Comparison of ENCODE assay signal across 7 mouse cellular contexts in genomic region chr7:70349981-70350670, GRCm38 (mm10). TPM values are rescaled to one million over a fixed set of nuclear protein-coding genes. Genes with fewer than 3 reads are reported as not detected.
DNase-seq lines count a peak whose midpoint lies in the region; ATAC-seq and TF ChIP-seq lines count a peak whose summit lies in the region.

No protein-coding gene starts in this region.

- no peak for TF ChIP-seq EP300 in heart, postnatal 0 days (IDR thresholded peaks at IDR 0.05; ENCODE audit: low read depth)

- H3K9me3 ChIP-seq in heart, postnatal 0 days (replicated peaks; ENCODE audit: control insufficient read depth, low read length): no peaks in the 10 kb centered on the region
- H3K9me3 ChIP-seq in liver, embryonic 12.5 days (replicated peaks): no peaks in the 10 kb centered on the region

- ATAC-seq in heart, postnatal 0 days (ENCODE audit: insufficient read depth, low read depth): no peak
- ATAC-seq in liver, embryonic 12.5 days: peak; percentile 25; the same call in 1 of the 2 replicates

- no peaks in the 10 kb centered on the region for H3K27me3 ChIP-seq in testis, adult 2 months (ENCODE audit: control insufficient read depth, insufficient read depth, low read length)
- H3K27me3 ChIP-seq in heart, postnatal 0 days (ENCODE audit: control insufficient read depth, insufficient read depth, low read length): peaks cover 81% of the 10 kb centered on the region
- peaks cover 87% of the 10 kb centered on the region for H3K27me3 ChIP-seq in liver, embryonic 12.5 days (replicated peaks)

- peak overlapping the region; percentile 77; the same call in 1 of the 2 replicates for H3K9ac ChIP-seq in heart, postnatal 0 days (replicated peaks; ENCODE audit: low read depth, low read length)
- H3K9ac ChIP-seq in liver, embryonic 12.5 days: peak overlapping the region; percentile 68; the same call in 1 of the 2 replicates

- H3K4me1 ChIP-seq in testis, adult 2 months (ENCODE audit: control insufficient read depth, insufficient read depth, low read length): peaks cover 30% of the 10 kb centered on the region
- H3K4me1 ChIP-seq in heart, postnatal 0 days (ENCODE audit: control insufficient read depth, insufficient read depth): no peaks in the 10 kb centered on the region
- H3K4me1 ChIP-seq in liver, embryonic 12.5 days: no peaks in the 10 kb centered on the region

- peak overlapping the region; percentile 56 for H3K27ac ChIP-seq in testis, adult 2 months (ENCODE audit: control insufficient read depth, insufficient read depth, low read depth, low read length)
- 0 out of 2 replicates have a peak overlapping the region, but pooled peaks have one; percentile 3 for H3K27ac ChIP-seq in heart, postnatal 0 days (ENCODE audit: low read depth)
- H3K27ac ChIP-seq in liver, embryonic 12.5 days: peak overlapping the region; percentile 73; the same call in 1 of the 2 replicates

- peak overlapping the region; percentile 96 for H3K4me2 ChIP-seq in heart, postnatal 0 days (ENCODE audit: low read depth, low read length)
- H3K4me2 ChIP-seq in liver, embryonic 12.5 days: peak overlapping the region; percentile 62

- TF ChIP-seq CTCF in testis, adult 2 months (IDR thresholded peaks at IDR 0.05; ENCODE audit: control insufficient read depth, insufficient read depth, insufficient replicate concordance, low read depth, low read length): no peak
- no peak for TF ChIP-seq CTCF in heart, postnatal 0 days (IDR thresholded peaks at IDR 0.05; ENCODE audit: low read depth)

- TF ChIP-seq POLR2A in testis, adult 2 months (IDR thresholded peaks at IDR 0.05; ENCODE audit: control insufficient read depth, low read depth, low read length): no peak

- peak overlapping the region; percentile 20; the same call in 1 of the 2 replicates for H3K4me3 ChIP-seq in testis, adult 2 months (ENCODE audit: control insufficient read depth, low read depth, low read length)
- peak overlapping the region; percentile 74 for H3K4me3 ChIP-seq in heart, postnatal 0 days (ENCODE audit: low read depth, low read length)
- H3K4me3 ChIP-seq in liver, embryonic 12.5 days: peak overlapping the region; percentile 49

- no peaks in the 10 kb centered on the region for H3K36me3 ChIP-seq in testis, adult 2 months (ENCODE audit: control insufficient read depth, insufficient read depth, low read length)
- no peaks in the 10 kb centered on the region for H3K36me3 ChIP-seq in heart, postnatal 0 days (replicated peaks; ENCODE audit: control insufficient read depth, insufficient read depth, low read length)
- no peaks in the 10 kb centered on the region for H3K36me3 ChIP-seq in liver, embryonic 12.5 days

- 18% methylated on average over 20 of the region's 20 CpGs for WGBS in heart, postnatal 0 days
- WGBS in liver, embryonic 12.5 days (ENCODE audit: insufficient replicate concordance): 5% methylated on average over 20 of the region's 20 CpGs

- no peak for DNase-seq in testis, postnatal 14 days (ENCODE audit: low spot score)
- DNase-seq in heart, postnatal 0 days (ENCODE audit: low spot score): no peak
- no peak for DNase-seq in frontal cortex, adult 2 months (ENCODE audit: extremely low spot score in 1 of 2, low spot score in 1 of 2)
- DNase-seq in spleen, postnatal 10 days (ENCODE audit: low spot score in 2 of 2): no peak
- no peak for DNase-seq in thymus, postnatal 4 days

RNA-seq across cellular contexts. Expression of gene Nr2f2, which starts 16.4 kb away (rescaled TPM):
- 11.3 and 14.8 TPM in 2 replicates for polyA plus RNA-seq in testis, adult 2 months (2012; rRNA removed)
- 7.5 and 8.3 TPM in 2 replicates for total RNA-seq in heart, postnatal 0 days (2014; rRNA removed; ENCODE audit: low replicate concordance)
- 18.2 and 18.9 TPM in 2 replicates for polyA plus RNA-seq in heart, postnatal 0 days (2015; fragmentation: Nextera tagmentation; extraction: Ambion mirVana)
- polyA plus RNA-seq in liver, embryonic 12.5 days (2016; fragmentation: Nextera tagmentation; extraction: Ambion mirVana): 23.3 and 26.8 TPM in 2 replicates
- polyA plus RNA-seq in frontal cortex, adult 2 months (2012; rRNA removed): 29.0 and 30.2 TPM in 2 replicates

Comparison
In these comparisons a context has a peak if more than half of its experiments do, and no peak if none do; other contexts are left out.
1. H3K27ac ChIP-seq: peak in every context shown above with its lines; median percentile 73 in liver, embryonic 12.5 days; 56 in testis, adult 2 months; 3 in heart, postnatal 0 days.
2. H3K4me3 ChIP-seq: peak in every context shown above with its lines; median percentile 74 in heart, postnatal 0 days; 49 in liver, embryonic 12.5 days; 20 in testis, adult 2 months.